Mouse (Mus musculus): ENCODE results near the gene Dars. TPM values are rescaled to one million over a fixed set of nuclear protein-coding genes. Genes with fewer than 3 reads are reported as not detected.

Dars gene
- total RNA-seq, 2 experiments from 2014 or later, result 53.1 to 56.4 TPM

- intact Hi-C loops (cut with DNase I), result no loop called here
- no peak for DNase-seq
These were observed 18.8 kb upstream of the Dars start for GRCm38 (mm10) chr1:128436015-128436414.

GRCm38 (mm10) chr1:128435551-128435950 is 18.4 kb upstream of the Dars start:
- DNase-seq, result no peak
- intact Hi-C loops (cut with DNase I), result no loop called here

DNA sequence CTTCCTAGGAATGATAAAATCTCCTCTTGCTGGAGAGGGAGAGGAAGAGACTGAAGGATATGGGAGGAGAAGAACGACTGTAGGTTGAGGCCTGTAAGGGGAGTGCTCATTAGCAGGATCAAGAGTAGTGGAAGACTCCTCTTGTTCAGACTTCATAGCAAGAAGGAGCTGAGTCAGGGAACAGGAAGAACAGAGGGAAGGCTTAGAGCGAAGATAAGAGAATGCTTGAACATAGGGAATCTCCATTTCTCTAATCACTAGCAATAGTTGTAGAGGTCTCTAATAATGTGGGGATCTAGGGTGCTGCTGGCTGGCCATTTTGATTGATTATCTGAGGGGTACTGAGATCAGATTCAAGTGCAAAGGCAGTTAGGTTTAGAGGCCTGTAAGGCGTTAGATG is 7.8 kb upstream of the Dars start:
- intact Hi-C loops (cut with DNase I), result no loop called here
- no peak for DNase-seq

DNA sequence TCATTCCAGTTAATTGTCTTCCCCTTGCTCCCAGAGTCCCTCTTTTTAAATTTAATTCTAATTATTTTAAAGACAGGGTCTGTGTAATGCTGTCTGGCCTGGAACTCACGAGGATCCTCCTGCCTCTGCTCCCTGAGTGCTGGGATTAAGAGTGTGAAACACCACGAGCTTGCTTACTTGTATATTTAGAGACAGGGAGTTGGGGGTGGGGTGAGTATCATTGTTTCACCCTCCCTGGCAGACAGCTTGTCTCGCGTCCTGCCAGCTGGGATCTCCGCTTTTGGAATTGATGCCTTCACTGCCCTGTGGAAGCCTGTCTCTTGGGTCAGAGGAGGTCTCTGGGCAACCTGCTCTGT is 343 bp upstream of the Dars start:
- DNase-seq, result no peak
- intact Hi-C loops (cut with DNase I), result loop anchor here (5.0 kb wide), 1 partner anchor 40 kb away; no protein-coding TSS in a partner anchor

DNA sequence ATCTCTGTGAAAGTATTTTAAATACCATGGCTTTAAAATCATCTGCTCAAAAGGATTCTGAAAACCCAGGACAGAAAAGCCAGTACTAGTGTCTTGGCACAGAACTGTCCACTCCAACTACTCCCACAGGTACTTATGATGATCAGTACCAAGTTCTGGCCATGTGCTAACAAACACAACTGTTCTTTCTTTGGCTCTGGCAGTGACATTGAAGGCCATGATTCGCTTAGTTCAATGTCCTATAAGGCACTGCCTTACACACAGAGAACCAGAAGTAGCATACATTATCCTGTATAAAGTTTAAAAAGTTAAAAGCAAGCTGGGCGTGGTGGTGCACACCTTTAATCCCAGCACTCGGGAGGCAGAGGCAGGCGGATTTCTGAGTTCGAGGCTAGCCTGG is 6.0 kb downstream of the Dars start:
- DNase-seq, result no peak
- intact Hi-C loops (cut with DNase I), result no loop called here

- intact Hi-C loops (cut with DNase I), result no loop called here
- no peak for DNase-seq
These were observed 10.3 kb downstream of the Dars start for GRCm38 (mm10) chr1:128406846-128407245.

GRCm38 (mm10) chr1:128405675-128406074 is 11.5 kb downstream of the Dars start:
- intact Hi-C loops (cut with DNase I), result no loop called here
- DNase-seq, result no peak

DNA sequence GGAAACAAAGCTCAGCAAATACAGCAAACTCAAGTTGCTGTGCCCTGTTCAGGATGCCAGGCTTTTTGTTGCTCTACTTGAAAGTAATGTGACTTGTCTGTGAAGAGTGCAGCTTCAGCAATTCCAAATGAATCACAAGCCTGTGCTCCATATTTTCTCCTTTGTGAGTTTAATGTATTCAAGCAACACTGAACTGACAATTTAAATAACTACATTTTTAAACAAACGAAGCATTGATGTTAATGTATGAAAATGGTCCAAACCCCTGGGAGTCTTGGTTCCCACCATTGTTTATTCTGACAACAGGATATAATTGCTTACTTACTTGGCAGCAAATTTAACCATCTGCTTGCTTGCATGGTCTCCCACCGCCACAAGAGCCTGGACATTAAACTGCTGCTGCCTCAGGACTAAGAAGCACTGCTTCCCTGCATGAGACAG is 12.1 kb downstream of the Dars start:
- intact Hi-C loops (cut with DNase I), result no loop called here
- DNase-seq, result no peak

GRCm38 (mm10) chr1:128400926-128401325 is 16.2 kb downstream of the Dars start:
- intact Hi-C loops (cut with DNase I), result no loop called here
- DNase-seq, result no peak

- intact Hi-C loops (cut with DNase I), result no loop called here
- no peak for DNase-seq
These were observed 16.9 kb downstream of the Dars start for GRCm38 (mm10) chr1:128399941-128400915.

DNA sequence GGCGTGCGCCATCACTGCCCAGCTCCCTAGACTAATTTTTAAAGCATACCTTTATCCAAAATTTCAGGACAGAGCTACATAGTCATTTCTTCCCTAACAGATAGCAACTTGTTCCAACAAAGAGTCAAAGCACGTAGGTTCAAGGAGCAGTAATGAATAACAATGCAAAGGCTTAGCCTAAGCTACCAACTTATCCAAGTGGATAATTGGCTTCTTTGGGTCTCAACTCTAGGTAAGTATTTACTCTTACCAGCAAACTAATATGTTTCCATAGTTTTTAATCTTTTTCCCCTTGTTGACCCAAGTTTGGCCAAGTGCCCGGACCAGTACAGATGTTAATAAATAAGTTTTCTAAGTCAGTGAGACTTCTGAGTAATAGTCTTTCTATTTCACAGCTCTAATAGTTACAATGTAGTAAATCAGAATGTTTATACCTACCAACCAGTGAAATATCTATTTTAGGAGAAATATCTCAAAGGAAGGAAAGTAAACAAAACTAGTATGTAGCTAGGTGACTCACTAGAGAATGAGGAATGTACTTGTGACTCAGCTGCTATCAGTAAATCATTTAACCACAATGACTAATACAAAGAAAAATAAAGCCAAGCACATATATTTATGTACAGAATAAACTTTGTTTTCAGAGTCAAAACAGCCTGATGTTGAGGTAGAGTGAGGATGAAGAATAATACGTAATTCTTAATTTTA is 18.3 kb downstream of the Dars start:
- intact Hi-C loops (cut with DNase I), result no loop called here
- no peak for DNase-seq

DNA sequence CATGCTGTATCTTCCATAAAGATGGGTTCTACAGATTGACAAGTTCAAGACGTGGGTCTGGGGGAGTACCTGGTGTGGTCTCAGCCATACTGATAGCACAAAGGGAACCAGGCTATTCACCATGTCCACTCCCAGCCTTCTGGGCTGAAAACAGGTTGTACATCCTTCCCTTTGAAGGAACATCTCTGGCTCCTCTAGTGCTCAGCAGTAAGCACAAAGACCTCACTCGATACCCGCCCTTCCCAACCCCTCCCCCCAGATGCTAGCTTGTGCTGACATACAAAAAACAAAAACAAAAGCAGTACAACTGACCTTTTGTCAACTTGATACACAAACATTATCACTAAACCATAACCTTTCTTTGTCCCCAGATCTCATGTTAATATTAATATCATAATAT is 22.5 kb downstream of the Dars start:
- intact Hi-C loops (cut with DNase I), result no loop called here
- no peak for DNase-seq

GRCm38 (mm10) chr1:128392382-128392781 is 24.8 kb downstream of the Dars start:
- intact Hi-C loops (cut with DNase I), result no loop called here
- no peak for DNase-seq

GRCm38 (mm10) chr1:128386487-128386886 is 30.7 kb downstream of the Dars start:
- intact Hi-C loops (cut with DNase I), result no loop called here
- no peak for DNase-seq

DNA sequence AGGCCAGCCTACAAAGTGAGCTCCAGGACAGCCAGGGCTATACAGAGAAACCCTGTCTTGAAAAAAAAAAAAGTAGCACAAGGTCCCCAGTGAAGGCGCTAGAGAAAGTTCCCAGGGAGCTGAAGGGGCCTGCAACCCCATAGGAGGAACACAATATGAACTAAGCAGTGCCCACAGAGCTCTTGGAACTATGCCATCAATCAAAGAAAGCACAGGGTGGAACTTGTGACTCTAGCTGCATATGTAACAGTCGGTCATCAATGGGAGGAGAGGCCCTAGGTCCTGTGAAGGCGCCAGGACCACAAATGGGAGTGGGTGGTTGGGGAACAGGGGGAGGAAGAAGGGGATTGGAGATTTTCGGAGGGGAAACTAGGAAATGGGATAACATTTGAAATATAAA is 40.3 kb downstream of the Dars start:
- DNase-seq, result no peak
- intact Hi-C loops (cut with DNase I), result no loop called here

DNA sequence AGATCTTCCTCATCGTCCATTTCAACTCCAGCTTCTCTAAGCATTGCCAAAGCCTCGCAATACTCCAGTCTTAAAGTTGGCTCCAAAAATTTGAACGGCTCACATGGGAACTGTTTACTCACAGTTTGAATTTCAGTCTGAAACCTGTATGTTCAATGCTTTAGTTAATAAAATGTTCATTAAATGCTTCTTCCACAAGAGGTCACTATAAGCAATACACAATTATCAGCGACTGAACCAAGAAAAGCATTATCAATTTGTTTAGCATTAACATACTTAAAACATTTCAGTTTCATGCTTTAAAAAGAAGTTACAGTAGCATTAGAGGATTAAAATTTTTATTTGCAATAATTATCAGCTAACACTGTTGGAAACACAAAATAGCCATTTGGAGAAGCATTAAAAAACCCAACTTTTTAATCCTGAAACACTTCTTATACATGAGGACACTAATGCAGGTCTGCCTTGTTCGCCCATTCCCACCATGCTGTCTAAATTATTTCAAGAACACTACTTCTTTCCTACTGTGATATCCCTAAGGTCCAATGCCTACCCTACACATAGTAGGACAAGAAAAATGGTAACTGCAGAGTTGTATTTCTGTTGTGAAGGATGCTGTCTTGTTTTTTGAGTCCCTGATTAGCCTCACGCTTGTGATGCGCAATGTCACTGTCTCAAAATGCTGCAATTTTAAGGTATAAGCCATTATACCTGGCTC is 44.9 kb downstream of the Dars start:
- DNase-seq, result no peak
- intact Hi-C loops (cut with DNase I), result loop anchor here (1.0 to 5.0 kb wide), 3 partner anchors 85 to 452 kb away; partner anchors contain the start of gene Cxcr4

DNA sequence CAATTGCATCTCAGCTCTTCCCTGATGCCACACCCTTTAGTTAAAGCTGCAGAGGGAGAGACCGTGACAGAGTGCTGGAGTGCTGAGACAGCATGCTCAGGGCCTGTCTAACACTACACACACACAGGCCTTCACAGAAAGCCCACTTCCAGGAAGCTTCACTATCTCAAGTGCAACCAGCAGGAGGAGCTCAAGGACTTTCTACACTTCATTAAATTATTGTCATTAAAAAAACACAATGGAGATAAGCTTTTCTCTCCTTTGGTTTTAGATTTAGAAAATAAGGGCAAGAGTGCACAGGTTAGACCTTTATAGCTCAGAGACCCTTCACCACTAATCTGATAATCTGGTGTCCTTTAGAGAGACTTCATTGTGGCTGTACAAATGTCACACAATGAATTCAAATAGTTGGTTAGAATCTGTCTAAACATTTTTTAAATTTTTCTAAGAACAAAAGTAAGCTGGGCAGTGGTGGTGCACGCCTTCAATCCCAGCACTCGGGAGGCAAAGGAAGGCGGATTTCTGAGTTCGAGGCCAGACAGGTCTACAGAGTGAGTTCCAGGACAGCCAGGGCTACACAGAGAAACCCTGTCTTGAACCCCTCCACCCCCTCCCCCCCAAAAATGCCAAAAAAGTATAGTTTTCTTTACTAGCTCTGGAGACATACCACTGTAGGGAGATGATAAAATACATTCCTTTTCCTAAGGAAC is 48.3 kb downstream of the Dars start:
- intact Hi-C loops (cut with DNase I), result no loop called here

GRCm38 (mm10) chr1:128360601-128361000 is 56.6 kb downstream of the Dars start:
- no peak for DNase-seq
- intact Hi-C loops (cut with DNase I), result no loop called here

More for the DNA sequence above, 48.3 kb downstream of the Dars start:
- peak; percentile 52 to 62 for DNase-seq

- peak; percentile 91 to 94 for DNase-seq
- intact Hi-C loops (cut with DNase I), result no loop called here
These were observed 57.4 kb downstream of the Dars start, which contains the start of gene Mcm6 for GRCm38 (mm10) chr1:128359554-128360376. Gene Mcm6 (minus strand): TSS chr1:128359664.

Data from heart, postnatal 14 days (tissue).